ENCODE assay signal across 26 mouse cellular contexts in genomic region chr8:10480850-10481249, GRCm38 (mm10).
DNase-seq lines count a peak whose midpoint lies in the region; ATAC-seq lines count a peak whose summit lies in the region.
"Had no signal": no experiment of that assay in that cellular context is flagged by ENCODE, and none has a peak within 500 bp of the region (broad histone marks: within the 10 kb centered on the region; RNA-seq: fewer than 3 reads in every experiment).

No protein-coding gene starts in this region.

- no peaks in the 10 kb centered on the region for H3K36me3 ChIP-seq in liver, embryonic 12.5 days
- H3K36me3 ChIP-seq: embryonic facial prominence, embryonic 12.5 days; forebrain, embryonic 12.5 days; heart, embryonic 13.5 days; kidney, embryonic 15.5 days; liver, embryonic 15.5 days had no signal

- H3K27ac ChIP-seq in liver, embryonic 12.5 days = no peak overlapping the region
- H3K27ac ChIP-seq: embryonic facial prominence, embryonic 12.5 days; forebrain, embryonic 12.5 days; heart, adult 2 months; heart, embryonic 13.5 days; kidney, embryonic 15.5 days; liver, embryonic 15.5 days had no signal

- no peaks in the 10 kb centered on the region for H3K4me1 ChIP-seq in liver, embryonic 12.5 days
- H3K4me1 ChIP-seq: embryonic facial prominence, embryonic 12.5 days; forebrain, embryonic 12.5 days; heart, embryonic 13.5 days; liver, embryonic 15.5 days; megakaryocyte, embryonic 14.5 days had no signal

- H3K4me2 ChIP-seq in liver, embryonic 12.5 days = no peak overlapping the region
- H3K4me2 ChIP-seq: embryonic facial prominence, embryonic 12.5 days; forebrain, embryonic 12.5 days; heart, embryonic 13.5 days; kidney, embryonic 15.5 days; liver, embryonic 15.5 days; neural tube, embryonic 15.5 days had no signal

- WGBS in liver, embryonic 12.5 days (ENCODE audit: insufficient replicate concordance) = 49% methylated on average over 8 of the region's 8 CpGs

- no peaks in the 10 kb centered on the region for H3K27me3 ChIP-seq in liver, embryonic 12.5 days (replicated peaks)
- H3K27me3 ChIP-seq: embryonic facial prominence, embryonic 12.5 days; forebrain, embryonic 12.5 days; heart, embryonic 13.5 days; kidney, embryonic 15.5 days; liver, embryonic 15.5 days; neural tube, embryonic 15.5 days had no signal

- H3K9me3 ChIP-seq in liver, embryonic 12.5 days (replicated peaks) = no peaks in the 10 kb centered on the region
- H3K9me3 ChIP-seq: embryonic facial prominence, embryonic 12.5 days; forebrain, embryonic 12.5 days; heart, embryonic 13.5 days; kidney, embryonic 15.5 days; liver, embryonic 15.5 days; megakaryocyte, embryonic 14.5 days; neural tube, embryonic 15.5 days had no signal

- peak; percentile 8 to 12 for DNase-seq in lung, adult 18-20 months
- no peak for DNase-seq in lung, postnatal 4 days
- DNase-seq in CD4-positive helper T cell, adult 2 months (ENCODE audit: low read depth, low spot score) = peak; percentile 68
- no peak for DNase-seq in kidney, postnatal 36 days
- no peak for DNase-seq in embryo, embryonic 9.5 days (ENCODE audit: extremely low spot score)
- DNase-seq: adrenal gland, adult 2 months; cerebellum, adult 11 months; cerebellum, adult 9-11 months; gastrocnemius, postnatal 25 days; heart, adult 2 months; heart, postnatal 4 days; kidney, adult 11 months; kidney, postnatal 4 days; midbrain, embryonic 14.5 days; right cerebral cortex, adult 18-20 months had no signal

- peak; percentile 72 for ATAC-seq in common myeloid progenitor, adult 5-6 weeks (replicated peaks; ENCODE audit: low read depth, poor library complexity, severe bottlenecking)
- ATAC-seq in megakaryocyte progenitor cell, adult 5-6 weeks (replicated peaks; ENCODE audit: poor library complexity) = peak; percentile 71
- ATAC-seq in liver, embryonic 12.5 days = no peak
- ATAC-seq: hindbrain, embryonic 16.5 days had no signal

- no peak overlapping the region for H3K4me3 ChIP-seq in liver, embryonic 12.5 days
- H3K4me3 ChIP-seq: embryonic facial prominence, embryonic 12.5 days; forebrain, embryonic 12.5 days; heart, adult 2 months; heart, embryonic 13.5 days; kidney, embryonic 15.5 days; liver, embryonic 15.5 days; megakaryocyte, embryonic 14.5 days; neural tube, embryonic 15.5 days had no signal

- H3K9ac ChIP-seq in liver, embryonic 12.5 days = no peak overlapping the region
- H3K9ac ChIP-seq: embryonic facial prominence, embryonic 12.5 days; forebrain, embryonic 12.5 days; heart, embryonic 13.5 days; kidney, embryonic 15.5 days; liver, embryonic 15.5 days; neural tube, embryonic 15.5 days had no signal

Comparison
In these comparisons a context has a peak if more than half of its experiments do, and no peak if none do; other contexts are left out.
1. DNase-seq: peak in lung, adult 18-20 months (2 of 2) and CD4-positive helper T cell, adult 2 months (single experiment); none in lung, postnatal 4 days (0 of 2), kidney, postnatal 36 days (0 of 2) and embryo, embryonic 9.5 days (single experiment).